Mouse (Mus musculus) stomach, embryonic 16.5 days (tissue): Measurements from ENCODE around the gene Tmem115. TPM values are rescaled to one million over a fixed set of nuclear protein-coding genes. Genes with fewer than 3 reads are reported as not detected.

ENCODE experiments used
- ATAC-seq: fragments of 200-750 bp; cut with Nextera tagmentation; 2 replicates; pipeline ENCODE4 v1.8.0; 2017; ENCODE audit warnings: moderate number of reproducible peaks, moderate TSS enrichment; ENCODE audit not compliant: insufficient read depth, low FRiP score
- H3K27ac ChIP-seq: fragments of 300-500 bp; sonication (generic); 2 replicates; pipeline ENCODE4 v1.5.1; 2014; ENCODE audit warnings: low read length
- H3K27me3 ChIP-seq: fragments of 300-500 bp; sonication (generic); 2 replicates; pipeline ENCODE4 v1.6.1; 2014; ENCODE audit warnings: low read length, control low read depth, mixed read lengths; ENCODE audit not compliant: control insufficient read depth, insufficient read depth
- H3K36me3 ChIP-seq: fragments of 300-500 bp; sonication (generic); 2 replicates; pipeline ENCODE4 v1.6.1; 2014; ENCODE audit warnings: low read length; ENCODE audit not compliant: control insufficient read depth, insufficient read depth
- H3K4me1 ChIP-seq: fragments of 300-500 bp; sonication (generic); 2 replicates; pipeline ENCODE4 v1.6.1; 2014; ENCODE audit warnings: low read length, control low read depth, mixed read lengths; ENCODE audit not compliant: control insufficient read depth, insufficient read depth
- H3K4me2 ChIP-seq: fragments of 300-500 bp; sonication (generic); 2 replicates; pipeline ENCODE4 v1.6.1; 2014; ENCODE audit warnings: low read depth, low read length, mixed read lengths
- H3K4me3 ChIP-seq: fragments of 300-500 bp; sonication (generic); replicated peaks from 2 replicates; pipeline ENCODE4 v1.5.1; 2014; ENCODE audit warnings: mild to moderate bottlenecking, low read length
- H3K9ac ChIP-seq: fragments of 300-500 bp; sonication (generic); 2 replicates; pipeline ENCODE4 v1.6.1; 2014; ENCODE audit warnings: low read length
- H3K9me3 ChIP-seq: fragments of 300-500 bp; sonication (generic); replicated peaks from 2 replicates; pipeline ENCODE4 v1.6.1; 2016; ENCODE audit warnings: low read length, control low read depth; ENCODE audit not compliant: control insufficient read depth
- WGBS: fragments of 180-500 bp; shearing (Covaris S2); extraction: QIAGEN DNeasy Blood & Tissue Kit; methylation state at CpG from one replicate; pipeline ENCODE4 v1.1.7; 2014; 5-methylcytosine and 5-hydroxymethylcytosine counted together
- polyA plus RNA-seq: library from polyadenylated mRNA; unstranded; fragments of >200 nt; fragmentation: Nextera tagmentation; extraction: Ambion mirVana; gene quantifications from 2 replicates; pipeline ENCODE4 v1.2.1, GENCODE M21; 2015

Tmem115 gene
- 38.1 and 40.2 TPM in 2 replicates for polyA plus RNA-seq

DNA sequence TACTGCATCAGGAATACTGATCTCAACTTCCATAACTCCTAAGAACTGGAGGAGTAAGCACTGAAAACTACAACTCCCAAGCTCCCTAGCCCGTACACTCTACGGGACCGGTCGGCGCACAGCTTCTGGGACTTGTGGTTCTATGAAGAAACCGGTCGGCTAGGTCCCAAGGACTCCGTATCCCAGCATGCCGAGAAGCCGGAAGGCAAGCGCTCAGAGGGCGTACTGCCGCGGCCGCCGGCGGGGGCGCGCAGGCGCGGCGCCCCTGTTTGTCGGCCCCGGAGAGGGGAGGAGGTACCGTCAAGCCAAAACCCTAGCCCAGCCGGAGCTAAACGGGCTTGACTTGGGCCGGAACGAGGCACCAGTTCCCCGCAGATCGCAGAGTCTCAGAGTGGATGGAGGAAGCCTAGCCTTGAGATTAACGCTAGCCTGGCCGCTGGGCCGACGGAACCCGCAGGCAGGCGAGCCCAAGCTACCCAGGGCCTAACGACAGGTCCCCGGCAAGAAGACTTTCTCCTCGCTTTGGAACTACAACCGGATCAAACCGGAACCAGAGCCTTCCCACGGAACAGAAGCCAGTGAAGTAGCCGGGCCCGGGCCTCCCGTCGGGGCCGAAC is at the start of gene Tmem115:
Gene Tmem115, plus strand, starts transcription at position 155 of the 617 bp plus-strand sequence.
- H3K36me3 ChIP-seq: peaks cover 11% of the 10 kb centered on the region; the same call in 1 of the 2 replicates
- peak within 1 kb of the TSS; percentile 84 for H3K4me2 ChIP-seq
- H3K9ac ChIP-seq: peak within 1 kb of the TSS; percentile 93
- H3K4me1 ChIP-seq: peaks cover 25% of the 10 kb centered on the region
- peak within 1 kb of the TSS; percentile 98 for H3K4me3 ChIP-seq
- H3K27me3 ChIP-seq: no peaks in the 10 kb centered on the region
- H3K27ac ChIP-seq: peak within 1 kb of the TSS; percentile 91
- under 1% methylated on average over 48 of the region's 48 CpGs for WGBS
- H3K9me3 ChIP-seq: no peaks in the 10 kb centered on the region
- peak; percentile 98 for ATAC-seq

DNA sequence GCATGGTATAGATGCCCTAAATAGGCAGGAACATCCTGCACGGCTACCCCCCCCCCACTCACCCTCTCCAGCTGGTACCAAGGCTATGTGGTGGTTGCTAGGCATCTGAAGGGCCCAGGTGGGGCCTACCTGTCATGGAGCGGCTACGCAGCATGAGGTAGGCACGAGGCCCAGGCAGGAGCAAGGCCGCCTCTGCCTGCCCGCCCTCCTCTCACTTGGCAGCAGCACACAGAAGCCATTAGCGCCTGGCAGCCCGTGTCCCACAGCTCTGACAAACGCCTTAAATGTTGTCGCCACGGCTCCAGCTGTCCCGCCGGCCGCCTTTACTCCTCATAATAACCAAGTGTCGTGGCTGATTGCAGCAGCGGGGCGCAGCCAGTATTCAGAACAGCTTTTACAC is 49.4 kb upstream of the Tmem115 start:
- no peaks in the 10 kb centered on the region for H3K36me3 ChIP-seq
- H3K9me3 ChIP-seq: no peaks in the 10 kb centered on the region
- no peak overlapping the region for H3K27ac ChIP-seq
- H3K9ac ChIP-seq: no peak overlapping the region
- no peak overlapping the region for H3K4me3 ChIP-seq
- ATAC-seq: no peak
- peaks cover under 1% of the 10 kb centered on the region; the same call in 1 of the 2 replicates for H3K27me3 ChIP-seq
- H3K4me1 ChIP-seq: peaks cover 6% of the 10 kb centered on the region
- H3K4me2 ChIP-seq: no peak overlapping the region
- 69% methylated on average over 17 of the region's 17 CpGs for WGBS

DNA sequence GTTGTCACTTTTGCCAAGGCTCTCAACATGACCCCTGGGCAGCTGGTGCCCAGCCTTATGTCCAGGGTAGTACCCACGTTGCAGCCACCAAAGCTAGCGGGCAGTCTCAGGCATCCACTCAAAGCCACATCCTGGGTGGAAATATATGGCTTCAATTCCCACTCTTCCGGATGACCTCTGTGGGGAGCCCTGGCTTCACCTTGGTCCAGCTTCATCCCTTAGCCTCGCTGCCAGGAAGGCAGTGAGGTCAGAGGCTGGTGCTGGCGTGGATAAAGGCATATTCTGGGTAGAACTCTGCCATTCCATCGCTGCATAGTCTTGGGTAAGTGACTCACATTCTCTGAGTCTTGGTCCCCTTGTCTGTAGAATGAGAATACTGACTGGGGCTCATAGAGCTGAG is 49.0 kb upstream of the Tmem115 start:
- no peaks in the 10 kb centered on the region; the same call in 1 of the 2 replicates for H3K27me3 ChIP-seq
- WGBS: 85% methylated on average over 6 of the region's 6 CpGs

DNA sequence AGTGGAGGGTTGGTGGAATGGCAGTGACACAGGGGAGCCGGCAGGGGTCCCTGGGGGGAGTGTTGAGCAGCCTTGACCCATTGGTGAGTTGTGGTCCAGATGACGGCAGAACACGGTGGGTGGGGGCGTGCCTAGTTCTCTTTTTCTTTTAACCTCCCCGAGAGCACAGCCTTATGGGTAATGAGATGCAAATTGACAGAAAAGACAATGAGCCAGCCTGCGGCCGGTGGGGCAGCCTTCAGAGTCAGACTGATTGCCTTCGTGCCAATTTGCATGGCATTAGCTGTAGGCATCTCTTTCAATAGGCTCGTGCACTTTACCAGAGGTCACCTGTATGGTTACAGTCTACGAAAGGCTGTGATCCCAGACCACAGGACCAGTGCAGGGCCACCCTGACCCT is 47.7 kb upstream of the Tmem115 start:
- ATAC-seq: no peak
- no peak overlapping the region for H3K4me2 ChIP-seq
- no peak overlapping the region for H3K4me3 ChIP-seq
- H3K36me3 ChIP-seq: no peaks in the 10 kb centered on the region
- H3K9me3 ChIP-seq: no peaks in the 10 kb centered on the region
- no peaks in the 10 kb centered on the region for H3K27me3 ChIP-seq
- H3K9ac ChIP-seq: no peak overlapping the region
- whole genome bisulfite sequencing: 59% methylated on average over 10 of the region's 10 CpGs
- H3K4me1 ChIP-seq: no peaks in the 10 kb centered on the region
- H3K27ac ChIP-seq: no peak overlapping the region

More for the DNA sequence above, 49.0 kb upstream of the Tmem115 start:
- Histone ChIP-seq H3K4me2 (no peak overlapping the region), H3K4me1 (peaks cover 1% of the 10 kb centered on the region), H3K36me3 (no peaks in the 10 kb centered on the region), H3K27ac (no peak overlapping the region), H3K9ac (no peak overlapping the region), H3K4me3 (no peak overlapping the region), H3K9me3 (no peaks in the 10 kb centered on the region)
- ATAC-seq: no peak

DNA sequence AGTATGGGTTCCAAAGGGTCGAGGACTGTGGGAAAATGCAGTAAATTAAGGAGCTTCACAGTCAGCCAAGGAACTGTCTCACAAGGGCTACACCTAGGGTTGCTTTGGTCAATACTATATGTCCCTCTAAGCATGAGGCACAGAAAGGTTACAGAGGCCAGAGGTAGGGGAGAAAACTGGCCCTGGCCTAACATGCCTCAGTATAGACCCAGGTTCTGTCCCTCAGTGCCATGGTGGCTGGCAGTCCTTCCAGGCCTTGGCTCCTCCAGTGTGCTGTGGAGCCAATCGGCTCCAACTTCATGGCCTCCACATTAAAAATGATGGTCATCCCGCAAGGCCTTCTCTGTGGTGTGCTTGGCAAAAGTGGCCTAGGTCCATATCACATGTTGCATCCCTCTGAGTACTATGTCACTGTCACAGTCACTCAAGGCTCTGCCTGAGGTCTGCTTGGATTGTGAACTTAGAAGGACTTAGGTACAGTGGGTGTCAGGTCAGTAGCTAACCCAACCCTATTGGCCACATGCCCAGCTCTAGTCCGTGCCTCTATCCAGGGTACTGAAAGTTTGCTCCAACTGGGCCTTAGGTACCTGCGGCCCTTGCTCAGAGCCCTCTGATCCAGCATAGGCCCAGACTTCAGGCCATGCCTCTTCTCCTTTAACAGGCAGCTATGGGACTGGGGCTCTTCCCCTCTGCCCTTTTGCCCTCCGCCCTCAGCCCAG is 47.1 kb upstream of the Tmem115 start:
- 58% methylated on average over 6 of the region's 6 CpGs for WGBS
- no peaks in the 10 kb centered on the region for H3K4me1 ChIP-seq

DNA sequence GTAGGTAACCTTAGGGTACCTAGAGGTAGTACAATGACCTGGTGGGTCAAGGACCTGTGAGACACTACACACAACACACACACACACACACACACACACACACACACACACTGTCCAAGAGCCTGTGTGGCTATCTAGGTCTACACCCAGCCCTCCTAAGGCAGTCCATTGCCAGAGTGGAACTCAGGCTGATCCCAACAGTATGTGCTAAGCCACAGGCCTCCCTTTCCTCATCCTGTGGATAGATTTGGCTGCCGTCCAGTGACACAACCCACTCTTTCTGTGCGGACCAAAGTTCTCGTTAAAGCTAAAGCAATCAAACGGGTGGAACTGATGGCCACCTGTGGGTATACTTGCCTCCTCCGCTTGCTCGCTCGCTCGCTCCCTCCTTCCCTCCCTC is 43.6 kb upstream of the Tmem115 start:
- Histone ChIP-seq H3K4me1 (no peaks in the 10 kb centered on the region), H3K9ac (no peak overlapping the region), H3K27me3 (no peaks in the 10 kb centered on the region), H3K27ac (no peak overlapping the region), H3K9me3 (no peaks in the 10 kb centered on the region), H3K36me3 (no peaks in the 10 kb centered on the region), H3K4me2 (no peak overlapping the region), H3K4me3 (no peak overlapping the region)
- 55% methylated on average over 8 of the region's 8 CpGs for WGBS
- ATAC-seq: no peak

More for the DNA sequence above, 47.1 kb upstream of the Tmem115 start:
- Histone ChIP-seq H3K9me3 (no peaks in the 10 kb centered on the region), H3K9ac (no peak overlapping the region), H3K4me3 (no peak overlapping the region), H3K27ac (no peak overlapping the region), H3K4me2 (no peak overlapping the region), H3K36me3 (no peaks in the 10 kb centered on the region), H3K27me3 (no peaks in the 10 kb centered on the region)
- ATAC-seq: no peak; the same call in 1 of the 2 replicates

DNA sequence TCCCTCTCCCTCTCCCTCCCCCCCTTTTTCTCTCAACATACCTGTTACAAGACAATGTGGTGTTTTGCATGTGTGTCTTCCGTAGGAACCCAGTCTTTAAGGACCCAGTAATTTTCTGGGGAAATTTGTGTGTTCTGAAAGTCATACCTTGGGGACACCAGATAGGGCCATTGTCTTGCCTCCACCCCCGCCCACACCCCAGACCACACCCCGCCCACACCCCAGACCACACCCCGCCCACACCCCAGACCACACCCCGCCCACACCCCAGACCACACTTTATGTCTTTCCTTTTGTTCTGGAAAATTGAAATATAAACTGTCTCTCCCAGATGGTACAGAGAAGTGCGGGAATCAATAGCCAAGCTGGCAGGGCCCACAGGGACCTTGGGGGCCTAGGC is 43.1 kb upstream of the Tmem115 start:
- H3K4me2 ChIP-seq: no peak overlapping the region
- WGBS: 51% methylated on average over 6 of the region's 6 CpGs

DNA sequence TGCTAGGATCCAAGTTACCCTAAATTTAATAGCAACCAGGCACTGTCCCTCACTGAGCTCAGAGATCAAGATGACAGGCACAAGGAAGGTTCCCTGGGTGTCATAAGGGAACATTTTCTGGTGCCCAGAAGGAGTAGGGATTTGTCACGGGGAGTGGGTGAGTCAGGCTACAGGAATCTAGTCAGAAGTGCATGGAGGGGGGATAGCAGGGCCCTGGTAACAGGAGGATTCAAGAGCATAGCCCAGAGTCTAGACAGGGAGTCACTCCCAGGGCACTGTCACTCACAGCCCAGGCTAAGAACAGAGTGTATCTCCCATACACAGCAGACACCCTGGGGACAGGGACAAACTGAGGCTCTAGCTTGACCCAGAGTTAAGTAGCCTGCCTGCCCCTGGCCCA is 40.2 kb upstream of the Tmem115 start:
- ATAC-seq: no peak
- no peak overlapping the region for H3K4me3 ChIP-seq
- 53% methylated on average over 1 of the region's 1 CpGs for WGBS
- no peak overlapping the region for H3K9ac ChIP-seq
- H3K36me3 ChIP-seq: no peaks in the 10 kb centered on the region
- no peak overlapping the region for H3K4me2 ChIP-seq
- H3K27ac ChIP-seq: no peak overlapping the region
- no peaks in the 10 kb centered on the region for H3K27me3 ChIP-seq
- H3K4me1 ChIP-seq: no peaks in the 10 kb centered on the region
- no peaks in the 10 kb centered on the region for H3K9me3 ChIP-seq

More for the DNA sequence above, 43.1 kb upstream of the Tmem115 start:
- Histone ChIP-seq H3K36me3 (no peaks in the 10 kb centered on the region), H3K9me3 (no peaks in the 10 kb centered on the region), H3K9ac (no peak overlapping the region), H3K4me3 (no peak overlapping the region), H3K27ac (no peak overlapping the region), H3K4me1 (no peaks in the 10 kb centered on the region), H3K27me3 (no peaks in the 10 kb centered on the region)
- ATAC-seq: no peak

DNA sequence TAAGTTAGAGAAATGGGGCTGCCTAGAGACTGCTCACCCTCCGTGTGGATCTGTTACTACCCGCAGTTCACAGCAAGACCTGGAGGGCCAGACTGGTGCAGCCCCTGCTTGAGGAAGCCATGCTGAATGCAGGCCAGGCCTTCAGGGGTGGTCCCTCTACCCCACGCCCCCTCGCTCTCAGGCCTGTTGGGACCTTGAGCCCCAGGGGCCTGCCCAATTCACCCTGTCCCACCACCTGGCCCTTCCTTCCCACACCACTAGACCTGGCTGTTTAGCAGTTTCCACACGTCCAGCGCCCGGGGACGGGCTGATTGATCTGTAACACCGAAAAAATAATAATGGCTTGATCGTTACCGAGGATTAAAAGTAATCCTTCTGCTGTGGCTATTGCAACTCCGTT is 39.5 kb upstream of the Tmem115 start:
- no peaks in the 10 kb centered on the region for H3K27me3 ChIP-seq
- H3K9me3 ChIP-seq: no peaks in the 10 kb centered on the region
- no peak overlapping the region for H3K4me3 ChIP-seq
- H3K27ac ChIP-seq: no peak overlapping the region
- H3K9ac ChIP-seq: no peak overlapping the region
- no peaks in the 10 kb centered on the region for H3K4me1 ChIP-seq
- no peaks in the 10 kb centered on the region for H3K36me3 ChIP-seq
- no peak overlapping the region for H3K4me2 ChIP-seq
- no peak for ATAC-seq
- 77% methylated on average over 12 of the region's 12 CpGs for WGBS
